Mouse (Mus musculus) olfactory bulb, adult 2 months (tissue): ENCODE results near the gene Rtf2. TPM values are rescaled to one million over a fixed set of nuclear protein-coding genes. Genes with fewer than 3 reads are reported as not detected.

Experiments used
- H3K27ac ChIP-seq: fragments of 200-500 bp; 2 replicates; pipeline ENCODE4 v1.5.1; 2012; ENCODE audit warnings: low read depth, low read length; ENCODE audit not compliant: insufficient read depth
- H3K4me1 ChIP-seq: fragments of 200-500 bp; 2 replicates; pipeline ENCODE4 v1.6.1; 2012; ENCODE audit warnings: low read length; ENCODE audit not compliant: control insufficient read depth, insufficient read depth
- H3K4me3 ChIP-seq: fragments of 200-500 bp; 2 replicates; pipeline ENCODE4 v1.5.1; 2012; ENCODE audit warnings: mild to moderate bottlenecking, low read depth, low read length, moderate library complexity; ENCODE audit not compliant: insufficient read depth
- CTCF ChIP-seq: fragments of 200-500 bp; IDR thresholded peaks from 2 replicates; pipeline ENCODE4 v1.5.1; 2012; ENCODE audit warnings: low read depth, mild to moderate bottlenecking, low read length, moderate library complexity; ENCODE audit not compliant: insufficient read depth
- POLR2A ChIP-seq: fragments of 200-500 bp; IDR thresholded peaks from 2 replicates; pipeline ENCODE4 v1.6.1; 2012; ENCODE audit warnings: mild to moderate bottlenecking, low read depth, low read length, moderate library complexity; ENCODE audit not compliant: insufficient read depth
- WGBS: fragments of 180-500 bp; shearing (Covaris S2); methylation state at CpG from one replicate; pipeline ENCODE4 v1.1.7; 2018; 5-methylcytosine and 5-hydroxymethylcytosine counted together
- polyA plus RNA-seq: library from polyadenylated mRNA; stranded (reverse); fragments of >200 nt; gene quantifications from 2 replicates; pipeline ENCODE4 v1.2.4, GENCODE M21; 2012; ENCODE audit warnings: low replicate concordance; ENCODE audit not compliant: missing spikeins, insufficient read depth, insufficient read length

Rtf2 gene
- polyA plus RNA-seq, 1 experiment, result 332 TPM

DNA sequence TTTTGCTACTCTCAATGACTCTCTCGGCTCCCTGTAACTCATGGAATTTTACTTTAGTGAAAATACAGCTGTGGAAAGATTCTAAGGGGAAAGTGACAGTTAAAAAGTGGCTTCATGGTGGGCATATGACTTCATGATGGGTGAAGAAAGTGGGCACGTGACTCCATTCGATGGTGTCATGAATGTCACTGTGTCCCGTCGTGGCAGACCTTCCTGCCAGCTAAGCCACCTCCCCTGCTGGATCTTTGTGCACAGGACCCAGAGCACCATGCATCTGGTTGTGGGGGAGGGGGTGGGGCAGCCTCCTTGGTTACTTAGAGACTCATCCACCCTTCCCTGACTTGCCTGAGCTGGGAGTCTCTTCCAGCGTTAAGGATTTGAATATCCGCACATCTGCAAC is 36.1 kb upstream of the Rtf2 start:
- no peak overlapping the region for H3K4me3 ChIP-seq
- peaks cover 15% of the 10 kb centered on the region for H3K4me1 ChIP-seq
- WGBS, result 55% methylated on average over 7 of the region's 7 CpGs
- TF ChIP-seq POLR2A (no peak), CTCF (no peak)
- no peak overlapping the region for H3K27ac ChIP-seq

GRCm38 (mm10) chr2:172405011-172405410 is 35.3 kb upstream of the Rtf2 start:
- 80% methylated on average over 3 of the region's 3 CpGs for WGBS
- TF ChIP-seq CTCF, result no peak
- H3K27ac ChIP-seq, result no peak overlapping the region
- H3K4me1 ChIP-seq, result peaks cover 12% of the 10 kb centered on the region
- no peak overlapping the region for H3K4me3 ChIP-seq

GRCm38 (mm10) chr2:172406173-172406572 is 34.2 kb upstream of the Rtf2 start:
- H3K27ac ChIP-seq, result no peak overlapping the region
- no peak for TF ChIP-seq CTCF
- TF ChIP-seq POLR2A, result no peak
- no peak overlapping the region for H3K4me3 ChIP-seq
- 87% methylated on average over 4 of the region's 4 CpGs for WGBS
- peaks cover 11% of the 10 kb centered on the region for H3K4me1 ChIP-seq

DNA sequence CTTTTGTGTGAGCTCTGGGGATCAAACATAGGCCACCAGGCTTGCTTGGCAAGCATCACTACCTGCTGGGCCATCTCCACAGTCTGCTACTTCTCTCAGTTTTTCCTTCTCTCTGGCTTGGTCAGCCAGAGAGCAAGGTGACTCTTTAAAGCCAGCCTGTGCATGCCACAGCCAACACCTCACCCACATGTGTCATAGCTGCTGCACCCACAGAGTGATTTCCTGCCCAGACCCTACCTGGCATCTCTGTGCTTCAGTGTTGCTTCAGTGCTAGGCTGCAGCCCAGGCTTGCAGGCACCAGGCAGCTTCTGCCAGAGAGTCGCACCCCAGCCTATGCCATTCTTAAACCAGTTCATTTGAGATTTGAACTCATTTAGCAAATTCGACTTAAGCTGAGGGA is 32.9 kb upstream of the Rtf2 start:
- no peak for TF ChIP-seq POLR2A
- no peak for TF ChIP-seq CTCF
- Histone ChIP-seq H3K4me1 (peaks cover 17% of the 10 kb centered on the region), H3K27ac (no peak overlapping the region), H3K4me3 (no peak overlapping the region)
- 84% methylated on average over 2 of the region's 2 CpGs for WGBS

GRCm38 (mm10) chr2:172410686-172411085 is 29.7 kb upstream of the Rtf2 start:
- WGBS, result 89% methylated on average over 2 of the region's 2 CpGs
- Histone ChIP-seq H3K27ac (no peak overlapping the region), H3K4me3 (no peak overlapping the region), H3K4me1 (peaks cover 15% of the 10 kb centered on the region; the same call in 1 of the 2 replicates)
- TF ChIP-seq CTCF (no peak), POLR2A (no peak)

DNA sequence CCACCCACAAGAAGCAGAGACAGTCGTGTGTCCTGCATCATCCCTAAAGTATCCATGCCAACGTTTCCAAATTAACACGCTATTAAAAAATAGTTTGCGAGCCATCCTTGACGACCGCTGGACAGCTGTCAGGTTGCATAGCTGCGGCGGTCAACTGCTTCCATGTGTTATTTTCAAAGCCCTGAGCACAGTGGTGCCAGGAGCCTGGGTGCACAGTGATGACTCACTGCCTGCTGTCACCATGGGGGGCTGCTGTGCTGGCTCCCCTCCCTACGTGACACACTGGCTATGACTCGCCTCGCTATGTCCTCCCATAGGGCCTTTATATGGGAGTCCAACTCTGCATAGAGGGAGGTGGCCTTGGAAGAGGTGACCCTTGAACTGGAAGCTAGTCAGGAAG is 29.3 kb upstream of the Rtf2 start:
- TF ChIP-seq POLR2A (no peak), CTCF (no peak)
- Histone ChIP-seq H3K4me3 (no peak overlapping the region), H3K4me1 (peaks cover 15% of the 10 kb centered on the region; the same call in 1 of the 2 replicates), H3K27ac (no peak overlapping the region)
- WGBS, result 62% methylated on average over 11 of the region's 11 CpGs

GRCm38 (mm10) chr2:172412454-172412853 is 27.9 kb upstream of the Rtf2 start:
- WGBS, result 11% methylated on average over 9 of the region's 9 CpGs
- H3K4me3 ChIP-seq, result no peak overlapping the region
- no peak for TF ChIP-seq CTCF
- no peak for TF ChIP-seq POLR2A
- H3K27ac ChIP-seq, result no peak overlapping the region
- peaks cover 15% of the 10 kb centered on the region; the same call in 1 of the 2 replicates for H3K4me1 ChIP-seq

DNA sequence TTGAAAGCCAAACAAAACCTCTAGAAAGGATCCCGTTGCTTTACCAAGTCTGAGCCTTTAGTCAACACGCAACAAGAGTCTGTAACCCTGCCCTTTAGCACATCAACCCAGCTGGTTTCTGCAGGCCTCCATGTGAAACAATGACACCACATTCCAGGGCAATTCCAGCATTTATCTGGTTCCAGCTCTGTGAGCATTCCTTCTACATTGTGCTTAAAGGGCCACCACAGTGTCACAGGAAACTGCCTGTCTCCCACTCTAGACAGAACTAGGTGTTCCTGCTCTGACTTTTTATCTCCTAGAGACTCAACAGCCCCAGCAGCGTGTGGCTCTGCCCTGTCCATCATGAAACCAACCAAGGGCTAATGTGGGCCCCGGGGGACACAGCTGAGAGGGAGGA is 27.1 kb upstream of the Rtf2 start:
- no peak overlapping the region for H3K27ac ChIP-seq
- H3K4me3 ChIP-seq, result no peak overlapping the region
- peaks cover 15% of the 10 kb centered on the region; the same call in 1 of the 2 replicates for H3K4me1 ChIP-seq
- TF ChIP-seq POLR2A (no peak), CTCF (no peak)
- WGBS, result 52% methylated on average over 4 of the region's 4 CpGs

DNA sequence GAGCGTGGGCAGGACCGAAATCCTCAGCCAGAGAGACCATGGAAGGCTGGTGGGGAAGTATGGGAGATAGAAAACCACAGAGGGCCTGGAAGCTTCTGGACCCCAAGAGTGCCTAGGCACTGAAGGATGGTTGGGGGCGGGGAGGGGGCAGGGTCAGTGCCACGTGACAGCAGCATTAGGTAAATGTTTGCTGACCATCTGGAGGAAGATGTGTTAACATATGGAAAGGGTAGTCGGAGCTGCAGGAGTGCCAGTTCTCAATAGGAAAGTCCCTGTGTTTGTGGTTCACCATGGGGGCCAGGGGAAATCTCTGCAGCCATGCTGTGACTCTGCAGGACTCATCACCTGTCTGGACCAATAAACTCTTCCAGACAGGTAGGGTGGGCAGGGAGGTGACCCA is 26.5 kb upstream of the Rtf2 start:
- H3K27ac ChIP-seq, result no peak overlapping the region
- TF ChIP-seq POLR2A (no peak), CTCF (no peak)
- 66% methylated on average over 5 of the region's 5 CpGs for WGBS
- no peak overlapping the region for H3K4me3 ChIP-seq
- peaks cover 13% of the 10 kb centered on the region; the same call in 1 of the 2 replicates for H3K4me1 ChIP-seq

DNA sequence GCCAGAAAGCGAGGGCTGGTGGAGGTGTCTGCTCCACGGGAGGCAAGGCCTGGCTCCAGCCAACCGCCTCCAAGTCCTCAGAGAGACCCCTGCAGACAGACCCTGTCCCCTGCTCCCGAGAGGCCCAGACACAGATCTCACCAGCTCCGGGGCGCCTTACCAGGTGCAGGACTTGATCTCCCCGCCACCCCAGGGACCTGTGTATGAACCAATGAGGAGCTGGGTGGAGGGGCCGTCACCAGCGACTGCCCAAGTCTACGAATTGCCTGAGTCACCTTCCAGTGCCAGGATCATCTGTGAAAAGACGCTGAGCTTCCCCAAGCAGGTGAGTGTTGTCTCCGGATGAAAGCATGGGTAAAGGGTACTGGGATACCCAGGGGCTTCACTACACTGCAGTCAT is 24.1 kb upstream of the Rtf2 start:
- WGBS, result 72% methylated on average over 12 of the region's 12 CpGs
- Histone ChIP-seq H3K4me3 (no peak overlapping the region), H3K4me1 (peaks cover 8% of the 10 kb centered on the region; the same call in 1 of the 2 replicates), H3K27ac (no peak overlapping the region)
- TF ChIP-seq POLR2A, result no peak
- TF ChIP-seq CTCF, result no peak
